ENCODE assay signal across 17 mouse cellular contexts in genomic region chr1:195003328-195003727, GRCm38 (mm10).
"Had no signal": no experiment of that assay in that cellular context is flagged by ENCODE, and none has a peak within 500 bp of the region (broad histone marks: within the 10 kb centered on the region; RNA-seq: fewer than 3 reads in every experiment).

No protein-coding gene starts in this region.

- DNase-seq: kidney, adult 2 months; kidney, postnatal 25 days; liver, embryonic 13.5 days; lung, embryonic 14.5 days; retina, postnatal 1 day; right cerebral cortex, postnatal 25 days; spleen, adult 18-20 months; thymus, adult 18-20 months; thymus, postnatal 14 days; thymus, postnatal 4 days had no signal

- H3K4me1 ChIP-seq: liver, embryonic 13.5 days; midbrain, embryonic 12.5 days; midbrain, embryonic 15.5 days; neural tube, embryonic 13.5 days; stomach, embryonic 15.5 days had no signal

- H3K4me3 ChIP-seq: liver, embryonic 13.5 days; midbrain, embryonic 12.5 days; midbrain, embryonic 15.5 days; myocyte; neural tube, embryonic 13.5 days; stomach, embryonic 15.5 days had no signal

- H3K27ac ChIP-seq: kidney, postnatal 0 days; liver, embryonic 13.5 days; macrophage; midbrain, embryonic 12.5 days; midbrain, embryonic 15.5 days; neural tube, embryonic 13.5 days; stomach, embryonic 15.5 days had no signal
